In genomic region chr11:9616665-9617064, GRCm38 (mm10) we compare ENCODE assay signal across 17 mouse cellular contexts.
"Had no signal": no experiment of that assay in that cellular context is flagged by ENCODE, and none has a peak within 500 bp of the region (broad histone marks: within the 10 kb centered on the region; RNA-seq: fewer than 3 reads in every experiment).

No protein-coding gene starts in this region.

- H3K9me3 ChIP-seq: limb, embryonic 12.5 days; limb, embryonic 15.5 days; midbrain, embryonic 12.5 days; stomach, embryonic 15.5 days had no signal

- H3K27me3 ChIP-seq: limb, embryonic 12.5 days; limb, embryonic 15.5 days; midbrain, embryonic 12.5 days; stomach, embryonic 15.5 days had no signal

- H3K4me3 ChIP-seq: limb, embryonic 12.5 days; limb, embryonic 15.5 days; midbrain, embryonic 12.5 days; stomach, embryonic 15.5 days had no signal

- H3K36me3 ChIP-seq: limb, embryonic 12.5 days; limb, embryonic 15.5 days; midbrain, embryonic 12.5 days; stomach, embryonic 15.5 days had no signal

- DNase-seq: kidney, postnatal 14 days; kidney, postnatal 4 days; left cerebral cortex, postnatal 4 days; liver, postnatal 0 days; lung, embryonic 14.5 days; right cerebral cortex, postnatal 25 days; spleen, adult 18-20 months; thymus, postnatal 25 days had no signal

- ATAC-seq: liver, postnatal 0 days; lung, postnatal 0 days; midbrain, embryonic 16.5 days had no signal

- H3K4me2 ChIP-seq: limb, embryonic 12.5 days; limb, embryonic 15.5 days; liver, embryonic 11.5 days; lung, embryonic 14.5 days; midbrain, embryonic 12.5 days; stomach, embryonic 15.5 days had no signal

- H3K4me1 ChIP-seq: limb, embryonic 12.5 days; limb, embryonic 15.5 days; stomach, embryonic 15.5 days had no signal

- H3K27ac ChIP-seq: limb, embryonic 12.5 days; limb, embryonic 15.5 days; liver, embryonic 14.5 days; macrophage; midbrain, embryonic 12.5 days; stomach, embryonic 15.5 days had no signal

- H3K9ac ChIP-seq: limb, embryonic 12.5 days; limb, embryonic 15.5 days; liver, embryonic 14.5 days; liver, postnatal 0 days; lung, embryonic 14.5 days; midbrain, embryonic 12.5 days; stomach, embryonic 15.5 days had no signal
